Mouse (Mus musculus): ENCODE data around the gene Thbs4.

GRCm38 (mm10) chr13:92735693-92736092 lies 58.9 kb downstream of the Thbs4 start:
- TF ChIP-seq CTCF (IDR thresholded peaks at IDR 0.05; ENCODE audit: extremely low read depth, insufficient read depth, insufficient read length, insufficient replicate concordance) (no peak), POLR2A (IDR thresholded peaks at IDR 0.05; ENCODE audit: low read depth, low read length) (no peak)
